Mouse (Mus musculus) T-helper 1 cell (primary cell): ENCODE data around the gene Gm20489.

Experiments used
- in situ Hi-C: fragments of 300-600 bp; cut with MboI, MseI; formaldehyde crosslinking; loops from one replicate; pipeline ENCODE4 v1.15.1; 2025; ENCODE audit warnings: high pct_unique_total_duplicates

Gm20489 gene

GRCm38 (mm10) chrX:101260441-101261325 lies 8.1 kb downstream of the Gm20489 start:
- in situ Hi-C loops, result no loop called here

- in situ Hi-C loops, result loop anchor here (10.0 kb wide), 1 partner anchor 498 kb away; no protein-coding TSS in a partner anchor
These were observed 12.2 kb downstream of the Gm20489 start for GRCm38 (mm10) chrX:101256603-101257002.

- in situ Hi-C loops, result loop anchor here (10.0 kb wide), 1 partner anchor 500 kb away; no protein-coding TSS in a partner anchor
These were observed 14.1 kb downstream of the Gm20489 start for GRCm38 (mm10) chrX:101254740-101255139.

- in situ Hi-C loops, result loop anchor here (10.0 kb wide), 1 partner anchor 501 kb away; no protein-coding TSS in a partner anchor
These were observed 14.7 kb downstream of the Gm20489 start, which contains the start of gene Foxo4 for GRCm38 (mm10) chrX:101253952-101254729. TSS of gene Foxo4 (plus strand) at chrX:101254528.

- in situ Hi-C loops, result no loop called here
These were observed 23.8 kb downstream of the Gm20489 start for GRCm38 (mm10) chrX:101245011-101245410.

GRCm38 (mm10) chrX:101222796-101223162 lies 46.0 kb downstream of the Gm20489 start:
- in situ Hi-C loops, result no loop called here

GRCm38 (mm10) chrX:101221834-101222795 lies 46.7 kb downstream of the Gm20489 start, which contains the start of gene Snx12:
TSS of gene Snx12 (minus strand) at chrX:101222563.
- in situ Hi-C loops, result no loop called here
